Mouse (Mus musculus) liver, postnatal 0 days (tissue): Measurements from ENCODE around the gene Gm20388. TPM values are rescaled to one million over a fixed set of nuclear protein-coding genes. Genes with fewer than 3 reads are reported as not detected.
"Not testable (repeated sequence)": the region's sequence is repeated elsewhere in the genome, so short reads cannot be mapped to it uniquely, and the experiment has no call there.

Source experiments
- ATAC-seq: fragments of 200-750 bp; cut with Nextera tagmentation; 2 replicates; pipeline ENCODE4 v1.8.0; 2017; ENCODE audit warnings: mild to moderate bottlenecking, moderate library complexity
- DNase-seq: peaks from one replicate; pipeline ENCODE4 v3.0.0-alpha.2; 2016
- H3K27ac ChIP-seq: fragments of 300-500 bp; sonication (generic); 2 replicates; pipeline ENCODE4 v1.5.1; 2014; ENCODE audit warnings: antibody characterized with exemption, moderate library complexity, mild to moderate bottlenecking, low read depth
- H3K27me3 ChIP-seq: fragments of 300-500 bp; sonication (generic); 2 replicates; pipeline ENCODE4 v1.6.1; 2014; ENCODE audit warnings: low read length, control low read depth, mixed read lengths; ENCODE audit not compliant: insufficient read depth
- H3K36me3 ChIP-seq: fragments of 300-500 bp; sonication (generic); replicated peaks from 2 replicates; pipeline ENCODE4 v1.6.1; 2014; ENCODE audit warnings: mild to moderate bottlenecking, control low read depth, low read length, moderate library complexity, mixed read lengths; ENCODE audit not compliant: insufficient read depth
- H3K4me1 ChIP-seq: fragments of 300-500 bp; sonication (generic); 2 replicates; pipeline ENCODE4 v1.6.1; 2014; ENCODE audit warnings: antibody characterized with exemption, mild to moderate bottlenecking, control low read depth; ENCODE audit not compliant: insufficient read depth
- H3K4me2 ChIP-seq: fragments of 300-500 bp; sonication (generic); 2 replicates; pipeline ENCODE4 v1.6.1; 2014; ENCODE audit warnings: low read depth, mild to moderate bottlenecking, low read length, moderate library complexity, mixed read lengths
- H3K4me3 ChIP-seq: fragments of 300-500 bp; sonication (generic); 2 replicates; pipeline ENCODE4 v1.5.1; 2014; ENCODE audit warnings: low read depth, low read length
- H3K9ac ChIP-seq: fragments of 300-500 bp; sonication (generic); replicated peaks from 2 replicates; pipeline ENCODE4 v1.6.1; 2014; ENCODE audit warnings: mild to moderate bottlenecking, moderate library complexity
- H3K9me3 ChIP-seq: fragments of 300-500 bp; sonication (generic); 2 replicates; pipeline ENCODE4 v1.6.1; 2016; ENCODE audit warnings: mild to moderate bottlenecking, control low read depth, low read length, mixed read lengths
- CTCF ChIP-seq: sonication (generic); IDR thresholded peaks from 2 replicates; pipeline ENCODE4 v1.5.1; 2016; ENCODE audit warnings: antibody characterized with exemption, low read depth
- EP300 ChIP-seq: IDR thresholded peaks from 2 replicates; pipeline ENCODE4 v1.6.1; 2016; ENCODE audit warnings: antibody characterized with exemption, low read depth, mild to moderate bottlenecking
- WGBS: fragments of 180-500 bp; shearing (Covaris S2); extraction: QIAGEN DNeasy Blood & Tissue Kit; methylation state at CpG from one replicate; pipeline ENCODE4 v1.1.7; 2014; ENCODE audit not compliant: insufficient replicate concordance; 5-methylcytosine and 5-hydroxymethylcytosine counted together
- polyA plus RNA-seq: library from polyadenylated mRNA; unstranded; fragments of >200 nt; fragmentation: Nextera tagmentation; extraction: Ambion mirVana; gene quantifications from 2 replicates; pipeline ENCODE4 v1.2.1, GENCODE M21; 2015

Gm20388 gene
- polyA plus RNA-seq, 1 experiment from 2014 or later, result not detected

DNA sequence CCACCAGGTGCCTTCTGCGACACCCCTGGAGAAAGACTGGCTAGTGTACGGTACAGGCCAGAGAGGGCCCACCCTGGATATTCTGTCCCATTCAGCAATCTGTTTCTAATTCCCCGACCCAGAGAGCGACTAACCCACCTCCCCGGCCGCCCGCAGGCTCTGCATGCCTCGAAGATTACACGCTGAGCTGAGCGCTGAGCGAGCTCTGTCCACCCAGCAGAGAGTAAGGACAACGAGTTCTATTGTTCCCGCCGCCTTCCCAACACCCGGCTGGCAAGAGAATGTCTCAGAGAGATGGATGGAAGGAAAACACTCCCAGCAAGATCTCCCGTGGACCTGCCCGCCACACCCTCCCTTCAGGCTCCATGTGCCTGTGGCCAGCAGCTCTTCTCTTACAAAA is 1522.8 kb downstream of the Gm20388 start:
- H3K36me3 ChIP-seq, result no peaks in the 10 kb centered on the region
- H3K27me3 ChIP-seq, result no peaks in the 10 kb centered on the region
- DNase-seq (no peak), ATAC-seq (no peak)
- no peak for TF ChIP-seq CTCF
- TF ChIP-seq EP300, result no peak
- H3K4me3 ChIP-seq, result no peak overlapping the region
- H3K4me2 ChIP-seq, result no peak overlapping the region
- no peak overlapping the region for H3K9ac ChIP-seq
- no peaks in the 10 kb centered on the region for H3K4me1 ChIP-seq
- H3K9me3 ChIP-seq, result no peaks in the 10 kb centered on the region
- 40% methylated on average over 17 of the region's 17 CpGs for WGBS
- no peak overlapping the region for H3K27ac ChIP-seq

DNA sequence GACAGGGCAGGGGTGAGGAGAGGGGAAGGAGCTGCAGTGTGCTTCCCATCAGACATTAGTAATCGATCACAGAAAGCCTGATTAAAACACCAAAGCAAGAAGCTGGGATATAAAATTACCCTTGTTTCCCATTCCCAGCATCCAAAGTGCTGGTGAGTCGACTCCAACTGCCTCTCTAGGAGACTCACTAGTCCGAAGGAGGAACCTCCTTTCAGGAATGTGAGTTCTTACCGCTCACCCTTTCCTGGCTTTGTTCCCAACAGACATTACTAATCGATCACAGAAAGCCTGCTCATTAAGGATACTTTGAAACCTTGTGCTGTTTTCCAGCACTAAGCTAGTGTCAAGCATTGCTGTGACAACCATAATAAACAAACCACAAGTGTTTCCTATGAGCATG is 1526.0 kb downstream of the Gm20388 start:
- Histone ChIP-seq H3K4me2 (0 out of 2 replicates have a peak overlapping the region, but pooled peaks have one; percentile 14), H3K36me3 (no peaks in the 10 kb centered on the region), H3K9ac (no peak overlapping the region), H3K4me1 (no peaks in the 10 kb centered on the region), H3K9me3 (no peaks in the 10 kb centered on the region), H3K27me3 (no peaks in the 10 kb centered on the region), H3K4me3 (no peak overlapping the region), H3K27ac (no peak overlapping the region)
- WGBS, result 47% methylated on average over 5 of the region's 5 CpGs
- no peak for TF ChIP-seq CTCF
- TF ChIP-seq EP300, result no peak
- ATAC-seq (no peak), DNase-seq (no peak)

DNA sequence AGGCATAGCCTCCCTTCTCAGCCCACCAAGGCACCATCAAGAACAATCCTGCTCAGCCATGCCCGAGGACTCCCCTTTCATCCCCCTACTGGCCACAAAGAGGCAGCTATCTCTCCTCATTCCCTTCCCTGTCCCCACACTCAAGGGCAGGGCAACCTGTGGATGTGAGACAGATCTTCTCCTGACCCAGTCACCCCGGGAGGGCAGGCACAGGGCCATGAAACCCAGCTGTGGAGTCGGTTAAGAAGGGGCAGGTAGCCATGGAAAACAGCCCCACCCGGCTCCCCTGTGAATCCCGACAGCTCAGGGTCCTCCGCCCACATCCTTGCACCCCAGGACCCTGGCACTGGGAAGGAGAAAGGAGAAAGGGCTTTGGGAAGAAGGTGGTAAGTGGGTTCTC is 1526.9 kb downstream of the Gm20388 start:
- Histone ChIP-seq H3K4me2 (no peak overlapping the region), H3K36me3 (no peaks in the 10 kb centered on the region), H3K4me1 (no peaks in the 10 kb centered on the region), H3K9ac (no peak overlapping the region), H3K4me3 (no peak overlapping the region), H3K27me3 (no peaks in the 10 kb centered on the region), H3K27ac (no peak overlapping the region), H3K9me3 (no peaks in the 10 kb centered on the region)
- ATAC-seq (no peak), DNase-seq (no peak)
- WGBS, result 61% methylated on average over 6 of the region's 6 CpGs
- TF ChIP-seq EP300, result no peak
- no peak for TF ChIP-seq CTCF

GRCm38 (mm10) chr8:121438111-121438510 is 1527.5 kb downstream of the Gm20388 start:
- no peak overlapping the region for H3K27ac ChIP-seq
- DNase-seq, result no peak
- H3K9ac ChIP-seq, result no peak overlapping the region
- no peaks in the 10 kb centered on the region for H3K9me3 ChIP-seq
- TF ChIP-seq CTCF, result no peak
- ATAC-seq, result no peak
- WGBS, result 56% methylated on average over 6 of the region's 6 CpGs
- H3K27me3 ChIP-seq, result no peaks in the 10 kb centered on the region
- H3K4me2 ChIP-seq, result no peak overlapping the region
- H3K4me1 ChIP-seq, result no peaks in the 10 kb centered on the region
- H3K4me3 ChIP-seq, result no peak overlapping the region
- no peaks in the 10 kb centered on the region for H3K36me3 ChIP-seq

DNA sequence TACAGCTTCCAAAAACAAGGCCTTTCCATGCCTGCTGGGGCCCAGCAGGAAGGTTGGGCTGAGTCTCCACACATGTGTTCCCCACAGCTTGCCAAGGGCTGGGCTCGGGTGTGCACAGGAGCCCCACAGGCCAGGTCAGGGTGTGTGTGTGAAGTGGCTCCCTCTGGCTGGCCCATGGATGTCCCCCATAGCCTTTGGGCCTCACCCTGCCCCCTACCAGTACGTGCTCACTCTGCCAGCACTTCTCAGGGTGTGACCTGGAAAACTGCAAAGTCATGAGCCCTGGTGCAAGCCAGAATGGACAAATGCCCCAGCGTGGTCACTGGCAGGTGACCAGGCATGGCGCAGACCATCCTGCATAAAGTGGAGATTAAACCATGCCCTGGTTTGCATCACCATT is 1528.7 kb downstream of the Gm20388 start:
- H3K9me3 ChIP-seq, result no peaks in the 10 kb centered on the region
- no peak for TF ChIP-seq CTCF
- no peak for TF ChIP-seq EP300
- no peak overlapping the region for H3K9ac ChIP-seq
- H3K4me2 ChIP-seq, result no peak overlapping the region
- 74% methylated on average over 4 of the region's 4 CpGs for WGBS
- ATAC-seq (no peak), DNase-seq (no peak)
- no peaks in the 10 kb centered on the region for H3K4me1 ChIP-seq
- no peak overlapping the region for H3K4me3 ChIP-seq
- H3K27me3 ChIP-seq, result no peaks in the 10 kb centered on the region
- no peak overlapping the region for H3K27ac ChIP-seq
- H3K36me3 ChIP-seq, result no peaks in the 10 kb centered on the region

GRCm38 (mm10) chr8:121443361-121443760 is 1532.7 kb downstream of the Gm20388 start:
- Histone ChIP-seq H3K4me1 (no peaks in the 10 kb centered on the region), H3K4me3 (no peak overlapping the region), H3K9me3 (no peaks in the 10 kb centered on the region), H3K4me2 (no peak overlapping the region), H3K36me3 (no peaks in the 10 kb centered on the region), H3K9ac (no peak overlapping the region), H3K27me3 (no peaks in the 10 kb centered on the region), H3K27ac (no peak overlapping the region)
- ATAC-seq (no peak), DNase-seq (no peak)
- 63% methylated on average over 7 of the region's 7 CpGs for WGBS
- TF ChIP-seq EP300, result no peak
- TF ChIP-seq CTCF, result no peak

- not testable (repeated sequence) for H3K4me3 ChIP-seq, H3K4me2 ChIP-seq, ATAC-seq, H3K9ac ChIP-seq, H3K27me3 ChIP-seq, H3K9me3 ChIP-seq, H3K4me1 ChIP-seq, DNase-seq, H3K36me3 ChIP-seq, H3K27ac ChIP-seq
- 82% methylated on average over 1 of the region's 1 CpGs for WGBS
These were observed 1533.9 kb downstream of the Gm20388 start for GRCm38 (mm10) chr8:121444521-121444920.
